Mouse (Mus musculus): ENCODE measurements around the gene Galnt2. TPM values are rescaled to one million over a fixed set of nuclear protein-coding genes. Genes with fewer than 3 reads are reported as not detected.

Galnt2 gene
- total RNA-seq, 1 experiment from 2014 or later: 31.0 TPM

GRCm38 (mm10) chr8:124346852-124347523, 115.8 kb downstream of the Galnt2 start:
- peak; percentile 79 for ATAC-seq (replicated peaks; ENCODE audit: low read depth, poor library complexity, severe bottlenecking)

GRCm38 (mm10) chr8:124348087-124348486, 116.9 kb downstream of the Galnt2 start:
- ATAC-seq (replicated peaks; ENCODE audit: low read depth, poor library complexity, severe bottlenecking): no peak

- ATAC-seq (replicated peaks; ENCODE audit: low read depth, poor library complexity, severe bottlenecking): peak; percentile 66
Measured at GRCm38 (mm10) chr8:124349663-124350062, 118.5 kb downstream of the Galnt2 start.

- no peak for ATAC-seq (replicated peaks; ENCODE audit: low read depth, poor library complexity, severe bottlenecking)
Measured at GRCm38 (mm10) chr8:124351636-124352035, 120.4 kb downstream of the Galnt2 start.

GRCm38 (mm10) chr8:124360911-124361310, 129.7 kb downstream of the Galnt2 start:
- ATAC-seq (replicated peaks; ENCODE audit: low read depth, poor library complexity, severe bottlenecking): no peak

- ATAC-seq (replicated peaks; ENCODE audit: low read depth, poor library complexity, severe bottlenecking): no peak
Measured at GRCm38 (mm10) chr8:124361773-124362427, 130.7 kb downstream of the Galnt2 start.

GRCm38 (mm10) chr8:124362589-124362988, 131.4 kb downstream of the Galnt2 start:
- ATAC-seq (replicated peaks; ENCODE audit: low read depth, poor library complexity, severe bottlenecking): no peak

GRCm38 (mm10) chr8:124363337-124363736, 132.1 kb downstream of the Galnt2 start:
- ATAC-seq (replicated peaks; ENCODE audit: low read depth, poor library complexity, severe bottlenecking): no peak

- ATAC-seq (replicated peaks; ENCODE audit: low read depth, poor library complexity, severe bottlenecking): peak; percentile 88
Measured at GRCm38 (mm10) chr8:124368213-124368612, 137.0 kb downstream of the Galnt2 start.

- ATAC-seq (replicated peaks; ENCODE audit: low read depth, poor library complexity, severe bottlenecking): no peak
Measured at GRCm38 (mm10) chr8:124370422-124371183, 139.4 kb downstream of the Galnt2 start.

- ATAC-seq (replicated peaks; ENCODE audit: low read depth, poor library complexity, severe bottlenecking): no peak
Measured at GRCm38 (mm10) chr8:124371410-124372123, 140.4 kb downstream of the Galnt2 start.

GRCm38 (mm10) chr8:124373753-124374152, 142.6 kb downstream of the Galnt2 start:
- ATAC-seq (replicated peaks; ENCODE audit: low read depth, poor library complexity, severe bottlenecking): no peak

- ATAC-seq (replicated peaks; ENCODE audit: low read depth, poor library complexity, severe bottlenecking): no peak; the same call in 1 of the 2 replicates
Measured at GRCm38 (mm10) chr8:124375168-124375567, 144.0 kb downstream of the Galnt2 start.

- peak; percentile 31; the same call in 1 of the 2 replicates for ATAC-seq (replicated peaks; ENCODE audit: low read depth, poor library complexity, severe bottlenecking)
Measured at GRCm38 (mm10) chr8:124375727-124376126, 144.5 kb downstream of the Galnt2 start.

GRCm38 (mm10) chr8:124376406-124376805, 145.2 kb downstream of the Galnt2 start:
- ATAC-seq (replicated peaks; ENCODE audit: low read depth, poor library complexity, severe bottlenecking): no peak

- no peak for ATAC-seq (replicated peaks; ENCODE audit: low read depth, poor library complexity, severe bottlenecking)
Measured at GRCm38 (mm10) chr8:124379289-124379688, 148.1 kb downstream of the Galnt2 start.

- no peak for ATAC-seq (replicated peaks; ENCODE audit: low read depth, poor library complexity, severe bottlenecking)
Measured at GRCm38 (mm10) chr8:124382235-124382634, 151.0 kb downstream of the Galnt2 start.

- ATAC-seq (replicated peaks; ENCODE audit: low read depth, poor library complexity, severe bottlenecking): no peak
Measured at GRCm38 (mm10) chr8:124384336-124384735, 153.1 kb downstream of the Galnt2 start.

- no peak for ATAC-seq (replicated peaks; ENCODE audit: low read depth, poor library complexity, severe bottlenecking)
Measured at GRCm38 (mm10) chr8:124386225-124386899, 155.2 kb downstream of the Galnt2 start.

- no peak for ATAC-seq (replicated peaks; ENCODE audit: low read depth, poor library complexity, severe bottlenecking)
Measured at GRCm38 (mm10) chr8:124389495-124389894, 158.3 kb downstream of the Galnt2 start.

Measured in common myeloid progenitor, adult 5-6 weeks (primary cell).